Mouse (Mus musculus): ENCODE data around the gene Olfr1047. TPM values are rescaled to one million over a fixed set of nuclear protein-coding genes. Genes with fewer than 3 reads are reported as not detected.
"Not testable (repeated sequence)": the region's sequence is repeated elsewhere in the genome, so short reads cannot be mapped to it uniquely, and the experiment has no call there.

The Olfr1047 gene
- polyA plus RNA-seq (2015; fragmentation: Nextera tagmentation; extraction: Ambion mirVana), result not detected in 2 replicates

GRCm38 (mm10) chr2:86231301-86231700 lies at the start of gene Olfr1047:
Olfr1047 (minus strand) TSS chr2:86231401.
- Histone ChIP-seq H3K27ac (ENCODE audit: low read length) (no peak within 1 kb of the TSS), H3K27me3 (ENCODE audit: control insufficient read depth, insufficient read depth, low read depth, low read length) (no peaks in the 10 kb centered on the region), H3K4me3 (ENCODE audit: low read length) (no peak within 1 kb of the TSS), H3K9ac (ENCODE audit: low read length) (no peak within 1 kb of the TSS), H3K36me3 (ENCODE audit: control insufficient read depth, insufficient read depth, low read length) (no peaks in the 10 kb centered on the region), H3K9me3 (ENCODE audit: control insufficient read depth, low read length) (no peaks in the 10 kb centered on the region), H3K4me1 (replicated peaks; ENCODE audit: control insufficient read depth, insufficient read depth, low read length) (no peaks in the 10 kb centered on the region), H3K4me2 (ENCODE audit: low read depth, low read length) (no peak within 1 kb of the TSS)
- no peak for ATAC-seq (ENCODE audit: low read depth)
- WGBS, result 92% methylated on average over 1 of the region's 1 CpGs

DNA sequence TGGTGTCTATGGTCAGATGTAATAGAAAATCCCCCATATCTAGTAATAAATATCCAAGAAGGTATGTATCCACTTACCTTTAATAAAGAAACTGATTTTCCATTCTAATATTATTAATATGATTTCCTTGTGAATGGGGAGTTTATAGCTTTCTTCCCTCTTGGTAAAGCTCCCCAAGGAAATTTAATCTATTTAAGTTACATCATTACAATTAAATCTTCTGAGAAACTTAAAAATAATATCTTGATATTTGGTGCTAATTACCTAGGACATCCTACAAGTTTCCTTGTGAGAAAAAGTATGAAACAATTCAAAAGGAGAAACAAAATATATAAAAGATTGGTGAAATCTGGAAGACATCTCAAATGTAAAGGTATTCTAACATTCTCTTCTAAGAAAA lies 47.8 kb upstream of the Olfr1047 start, which contains the start of gene Olfr1051:
TSS of gene Olfr1051 (minus strand) at position 101 of the 400 bp plus-strand sequence.
- not testable (repeated sequence) for H3K27me3 ChIP-seq (ENCODE audit: control insufficient read depth, insufficient read depth, low read depth, low read length); H3K4me3 ChIP-seq (ENCODE audit: low read length); H3K36me3 ChIP-seq (ENCODE audit: control insufficient read depth, insufficient read depth, low read length); H3K4me1 ChIP-seq (replicated peaks; ENCODE audit: control insufficient read depth, insufficient read depth, low read length); ATAC-seq (ENCODE audit: low read depth); H3K9me3 ChIP-seq (ENCODE audit: control insufficient read depth, low read length); H3K27ac ChIP-seq (ENCODE audit: low read length); H3K9ac ChIP-seq (ENCODE audit: low read length); H3K4me2 ChIP-seq (ENCODE audit: low read depth, low read length)

- not testable (repeated sequence) for H3K4me1 ChIP-seq (replicated peaks; ENCODE audit: control insufficient read depth, insufficient read depth, low read length); H3K36me3 ChIP-seq (ENCODE audit: control insufficient read depth, insufficient read depth, low read length); H3K27me3 ChIP-seq (ENCODE audit: control insufficient read depth, insufficient read depth, low read depth, low read length); H3K9me3 ChIP-seq (ENCODE audit: control insufficient read depth, low read length); H3K4me3 ChIP-seq (ENCODE audit: low read length); ATAC-seq (ENCODE audit: low read depth); H3K4me2 ChIP-seq (ENCODE audit: low read depth, low read length); H3K9ac ChIP-seq (ENCODE audit: low read length); H3K27ac ChIP-seq (ENCODE audit: low read length)
Measured at GRCm38 (mm10) chr2:86258228-86258627, 27.0 kb upstream of the Olfr1047 start, which contains the start of gene Olfr1049. Olfr1049 (minus strand) TSS chr2:86258328.

- H3K4me1 ChIP-seq (replicated peaks; ENCODE audit: control insufficient read depth, insufficient read depth, low read length), result no peaks in the 10 kb centered on the region
- no peak for ATAC-seq (ENCODE audit: low read depth)
- H3K4me3 ChIP-seq (ENCODE audit: low read length), result no peak within 1 kb of the TSS
- H3K27ac ChIP-seq (ENCODE audit: low read length), result no peak within 1 kb of the TSS
- H3K9me3 ChIP-seq (ENCODE audit: control insufficient read depth, low read length), result no peaks in the 10 kb centered on the region
- H3K36me3 ChIP-seq (ENCODE audit: control insufficient read depth, insufficient read depth, low read length), result no peaks in the 10 kb centered on the region
- no peak within 1 kb of the TSS for H3K4me2 ChIP-seq (ENCODE audit: low read depth, low read length)
- H3K27me3 ChIP-seq (ENCODE audit: control insufficient read depth, insufficient read depth, low read depth, low read length), result no peaks in the 10 kb centered on the region
- H3K9ac ChIP-seq (ENCODE audit: low read length), result no peak within 1 kb of the TSS
Measured at GRCm38 (mm10) chr2:86240189-86240588, 9.0 kb upstream of the Olfr1047 start, which contains the start of gene Olfr1048. Olfr1048 (minus strand) TSS chr2:86240289.

DNA sequence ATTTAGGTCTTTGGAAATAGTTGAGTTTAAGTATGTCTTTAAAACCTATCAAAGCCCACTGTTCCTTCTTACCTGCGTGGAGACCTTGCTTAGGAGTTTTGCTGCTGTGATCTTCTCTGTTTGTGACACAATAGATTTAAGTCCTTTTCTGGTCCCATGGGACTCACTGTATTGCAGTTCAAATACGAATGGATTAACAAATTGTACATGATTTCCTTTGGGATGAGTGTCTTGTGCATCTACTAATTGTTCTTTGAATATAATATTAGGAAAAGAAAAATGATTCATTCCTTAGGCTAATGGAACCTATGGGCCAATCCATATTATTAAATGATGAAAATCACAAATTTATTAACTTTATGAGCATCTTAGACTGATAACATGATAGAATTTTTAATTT lies 12.0 kb downstream of the Olfr1047 start, which contains the start of gene Olfr1046:
TSS of gene Olfr1046 (minus strand) at position 101 of the 400 bp plus-strand sequence.
- Histone ChIP-seq H3K9me3 (ENCODE audit: control insufficient read depth, low read length) (no peaks in the 10 kb centered on the region), H3K27ac (ENCODE audit: low read length) (no peak within 1 kb of the TSS), H3K27me3 (ENCODE audit: control insufficient read depth, insufficient read depth, low read depth, low read length) (no peaks in the 10 kb centered on the region), H3K9ac (ENCODE audit: low read length) (no peak within 1 kb of the TSS), H3K4me3 (ENCODE audit: low read length) (no peak within 1 kb of the TSS), H3K4me1 (replicated peaks; ENCODE audit: control insufficient read depth, insufficient read depth, low read length) (no peaks in the 10 kb centered on the region), H3K36me3 (ENCODE audit: control insufficient read depth, insufficient read depth, low read length) (no peaks in the 10 kb centered on the region), H3K4me2 (ENCODE audit: low read depth, low read length) (no peak within 1 kb of the TSS)
- no peak for ATAC-seq (ENCODE audit: low read depth)
- 60% methylated on average over 2 of the region's 2 CpGs for WGBS

GRCm38 (mm10) chr2:86202909-86203308 lies 28.3 kb downstream of the Olfr1047 start, which contains the start of gene Olfr1045:
Olfr1045 (minus strand) TSS chr2:86203009.
- no peak within 1 kb of the TSS for H3K27ac ChIP-seq (ENCODE audit: low read length)
- H3K4me3 ChIP-seq (ENCODE audit: low read length), result no peak within 1 kb of the TSS
- H3K9ac ChIP-seq (ENCODE audit: low read length), result no peak within 1 kb of the TSS
- ATAC-seq (ENCODE audit: low read depth), result no peak
- H3K9me3 ChIP-seq (ENCODE audit: control insufficient read depth, low read length), result no peaks in the 10 kb centered on the region
- H3K4me2 ChIP-seq (ENCODE audit: low read depth, low read length), result no peak within 1 kb of the TSS
- no peaks in the 10 kb centered on the region for H3K36me3 ChIP-seq (ENCODE audit: control insufficient read depth, insufficient read depth, low read length)
- H3K27me3 ChIP-seq (ENCODE audit: control insufficient read depth, insufficient read depth, low read depth, low read length), result no peaks in the 10 kb centered on the region
- no peaks in the 10 kb centered on the region for H3K4me1 ChIP-seq (replicated peaks; ENCODE audit: control insufficient read depth, insufficient read depth, low read length)

DNA sequence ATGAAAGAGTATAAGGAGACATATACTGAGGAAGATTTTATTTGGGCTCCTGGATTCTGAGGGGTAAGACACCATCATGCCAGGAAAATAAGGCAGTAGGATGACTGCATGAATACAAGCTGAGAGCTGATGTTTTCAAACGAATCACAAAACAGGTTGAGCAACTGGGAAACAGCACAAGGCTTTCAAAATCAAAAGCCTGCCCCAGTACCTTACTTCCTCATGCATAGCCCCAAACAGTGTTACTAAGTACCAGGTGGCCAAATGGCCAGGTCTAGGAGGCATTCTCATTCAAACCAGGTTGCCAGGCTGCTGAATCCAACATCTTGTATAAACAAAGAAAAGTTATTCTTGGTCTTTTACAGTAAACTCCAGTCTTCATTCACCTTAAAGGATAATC lies 35.3 kb downstream of the Olfr1047 start:
- Histone ChIP-seq H3K4me2 (ENCODE audit: low read depth, low read length) (no peak overlapping the region), H3K4me3 (ENCODE audit: low read length) (no peak overlapping the region), H3K36me3 (ENCODE audit: control insufficient read depth, insufficient read depth, low read length) (no peaks in the 10 kb centered on the region), H3K9me3 (ENCODE audit: control insufficient read depth, low read length) (no peaks in the 10 kb centered on the region), H3K27ac (ENCODE audit: low read length) (no peak overlapping the region), H3K4me1 (replicated peaks; ENCODE audit: control insufficient read depth, insufficient read depth, low read length) (no peaks in the 10 kb centered on the region), H3K9ac (ENCODE audit: low read length) (no peak overlapping the region), H3K27me3 (ENCODE audit: control insufficient read depth, insufficient read depth, low read depth, low read length) (no peaks in the 10 kb centered on the region)
- no peak for ATAC-seq (ENCODE audit: low read depth)
- WGBS, result 26% methylated on average over 1 of the region's 1 CpGs

GRCm38 (mm10) chr2:86185583-86185982 lies 45.6 kb downstream of the Olfr1047 start, which contains the start of gene Olfr52:
Olfr52 (minus strand) TSS chr2:86185683.
- Histone ChIP-seq H3K4me3 (ENCODE audit: low read length) (no peak within 1 kb of the TSS), H3K27me3 (ENCODE audit: control insufficient read depth, insufficient read depth, low read depth, low read length) (no peaks in the 10 kb centered on the region), H3K4me2 (ENCODE audit: low read depth, low read length) (no peak within 1 kb of the TSS), H3K36me3 (ENCODE audit: control insufficient read depth, insufficient read depth, low read length) (no peaks in the 10 kb centered on the region), H3K9ac (ENCODE audit: low read length) (no peak within 1 kb of the TSS), H3K27ac (ENCODE audit: low read length) (no peak within 1 kb of the TSS), H3K4me1 (replicated peaks; ENCODE audit: control insufficient read depth, insufficient read depth, low read length) (no peaks in the 10 kb centered on the region), H3K9me3 (ENCODE audit: control insufficient read depth, low read length) (no peaks in the 10 kb centered on the region)
- ATAC-seq (ENCODE audit: low read depth), result no peak

- Histone ChIP-seq H3K4me2 (ENCODE audit: low read depth, low read length) (no peak overlapping the region), H3K4me3 (ENCODE audit: low read length) (no peak overlapping the region), H3K9me3 (ENCODE audit: control insufficient read depth, low read length) (no peaks in the 10 kb centered on the region), H3K4me1 (replicated peaks; ENCODE audit: control insufficient read depth, insufficient read depth, low read length) (no peaks in the 10 kb centered on the region), H3K27me3 (ENCODE audit: control insufficient read depth, insufficient read depth, low read depth, low read length) (no peaks in the 10 kb centered on the region), H3K9ac (ENCODE audit: low read length) (no peak overlapping the region), H3K27ac (ENCODE audit: low read length) (no peak overlapping the region), H3K36me3 (ENCODE audit: control insufficient read depth, insufficient read depth, low read length) (no peaks in the 10 kb centered on the region)
- ATAC-seq (ENCODE audit: low read depth), result no peak
- 68% methylated on average over 3 of the region's 3 CpGs for WGBS
Measured at GRCm38 (mm10) chr2:86179950-86180349, 51.3 kb downstream of the Olfr1047 start.

DNA sequence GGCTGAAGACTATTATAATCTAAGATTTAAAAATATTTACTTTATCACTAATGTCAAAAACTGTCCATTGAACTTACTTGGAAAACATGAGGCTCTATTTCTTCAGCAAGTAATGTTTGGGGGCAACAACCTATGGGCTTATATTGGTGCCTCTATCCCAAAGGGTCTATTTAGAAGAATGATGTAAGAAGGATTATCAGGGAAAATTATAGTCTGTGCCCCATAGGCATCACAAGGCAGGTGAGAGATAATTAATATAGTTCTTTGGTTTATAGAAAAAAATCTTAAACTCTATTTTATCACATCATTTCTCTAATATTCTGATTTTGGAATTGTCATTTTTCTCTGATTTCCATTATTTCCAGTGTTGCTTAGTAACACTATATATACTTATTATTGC lies 53.5 kb downstream of the Olfr1047 start, which contains the start of gene Olfr1044:
TSS of gene Olfr1044 (minus strand) at position 101 of the 400 bp plus-strand sequence.
- Histone ChIP-seq H3K9ac (ENCODE audit: low read length) (no peak within 1 kb of the TSS), H3K27ac (ENCODE audit: low read length) (no peak within 1 kb of the TSS), H3K36me3 (ENCODE audit: control insufficient read depth, insufficient read depth, low read length) (no peaks in the 10 kb centered on the region), H3K4me3 (ENCODE audit: low read length) (no peak within 1 kb of the TSS), H3K4me1 (replicated peaks; ENCODE audit: control insufficient read depth, insufficient read depth, low read length) (no peaks in the 10 kb centered on the region), H3K27me3 (ENCODE audit: control insufficient read depth, insufficient read depth, low read depth, low read length) (no peaks in the 10 kb centered on the region), H3K9me3 (ENCODE audit: control insufficient read depth, low read length) (no peaks in the 10 kb centered on the region), H3K4me2 (ENCODE audit: low read depth, low read length) (no peak within 1 kb of the TSS)
- no peak for ATAC-seq (ENCODE audit: low read depth)

Data from lung, embryonic 16.5 days (tissue).